Mouse (Mus musculus): ENCODE measurements around the gene Prf1.

- TF ChIP-seq POLR2A (IDR thresholded peaks at IDR 0.05; ENCODE audit: control insufficient read depth, extremely low read depth, insufficient read depth, low read length, poor library complexity): no peak
- no peak for TF ChIP-seq CTCF (IDR thresholded peaks at IDR 0.05; ENCODE audit: borderline replicate concordance, control insufficient read depth, extremely low read depth, insufficient read depth, low read length, poor library complexity)
These were observed 15.1 kb downstream of the Prf1 start for GRCm38 (mm10) chr10:61312754-61313153.

All from thymus, adult 2 months (tissue).